20 mouse cellular contexts compared by ENCODE assay signal in genomic region chr6:5119181-5119910, GRCm38 (mm10).
"Had no signal": no experiment of that assay in that cellular context is flagged by ENCODE, and none has a peak within 500 bp of the region (broad histone marks: within the 10 kb centered on the region; RNA-seq: fewer than 3 reads in every experiment).

No protein-coding gene starts in this region.

- DNase-seq: kidney, adult 2 months; kidney, postnatal 25 days; layer of hippocampus, postnatal 36 days; liver; liver, postnatal 0 days; lung, embryonic 14.5 days; right cerebral cortex, postnatal 14 days; right cerebral cortex, postnatal 4 days; thymus, adult 18-20 months; thymus, postnatal 36 days had no signal

- H3K36me3 ChIP-seq: midbrain, embryonic 15.5 days had no signal

- ATAC-seq: liver, postnatal 0 days; lung, postnatal 0 days had no signal

- H3K27ac ChIP-seq: kidney, postnatal 0 days; left cerebral cortex, adult 2 months; limb, embryonic 13.5 days; liver, embryonic 14.5 days; macrophage; midbrain, embryonic 12.5 days; midbrain, embryonic 15.5 days; neural tube, embryonic 13.5 days; stomach, embryonic 15.5 days had no signal

- H3K4me1 ChIP-seq: limb, embryonic 13.5 days; midbrain, embryonic 12.5 days; midbrain, embryonic 15.5 days; neural tube, embryonic 13.5 days; stomach, embryonic 15.5 days had no signal

- H3K9me3 ChIP-seq: limb, embryonic 13.5 days; midbrain, embryonic 12.5 days; midbrain, embryonic 15.5 days; neural tube, embryonic 13.5 days; stomach, embryonic 15.5 days had no signal

- H3K9ac ChIP-seq: limb, embryonic 13.5 days; liver, embryonic 14.5 days; liver, postnatal 0 days; lung, embryonic 14.5 days; midbrain, embryonic 12.5 days; midbrain, embryonic 15.5 days; neural tube, embryonic 13.5 days; stomach, embryonic 15.5 days had no signal

- H3K4me2 ChIP-seq: limb, embryonic 13.5 days; lung, embryonic 14.5 days; midbrain, embryonic 12.5 days; midbrain, embryonic 15.5 days; neural tube, embryonic 13.5 days; stomach, embryonic 15.5 days had no signal

- H3K27me3 ChIP-seq: limb, embryonic 13.5 days; midbrain, embryonic 12.5 days; midbrain, embryonic 15.5 days; neural tube, embryonic 13.5 days; stomach, embryonic 15.5 days had no signal

- H3K4me3 ChIP-seq: left cerebral cortex, adult 2 months; limb, embryonic 13.5 days; midbrain, embryonic 12.5 days; midbrain, embryonic 15.5 days; neural tube, embryonic 13.5 days; stomach, embryonic 15.5 days had no signal
